Mouse (Mus musculus) left cerebral cortex, postnatal 25 days (tissue): ENCODE results near the gene Gm4756. TPM values are rescaled to one million over a fixed set of nuclear protein-coding genes. Genes with fewer than 3 reads are reported as not detected.
"Not testable (repeated sequence)": the region's sequence is repeated elsewhere in the genome, so short reads cannot be mapped to it uniquely, and the experiment has no call there.

Experiments used
- DNase-seq, 2 experiments: peaks; one replicate each; pipeline ENCODE4 v3.0.0; 2022; ENCODE audit warnings: low spot score in 2 of 2, mixed read lengths in 1 of 2
- intact Hi-C: fragments of 180-260 bp; cut with DNase I; formaldehyde crosslinking; loops from one replicate; pipeline ENCODE4 v1.15.1; 2025
- total RNA-seq, 2 experiments: library from RNA; stranded (reverse); gene quantifications; 2 replicates each; pipeline ENCODE4 v1.2.3; 2021

Gene Gm4756
- not detected for total RNA-seq

DNA sequence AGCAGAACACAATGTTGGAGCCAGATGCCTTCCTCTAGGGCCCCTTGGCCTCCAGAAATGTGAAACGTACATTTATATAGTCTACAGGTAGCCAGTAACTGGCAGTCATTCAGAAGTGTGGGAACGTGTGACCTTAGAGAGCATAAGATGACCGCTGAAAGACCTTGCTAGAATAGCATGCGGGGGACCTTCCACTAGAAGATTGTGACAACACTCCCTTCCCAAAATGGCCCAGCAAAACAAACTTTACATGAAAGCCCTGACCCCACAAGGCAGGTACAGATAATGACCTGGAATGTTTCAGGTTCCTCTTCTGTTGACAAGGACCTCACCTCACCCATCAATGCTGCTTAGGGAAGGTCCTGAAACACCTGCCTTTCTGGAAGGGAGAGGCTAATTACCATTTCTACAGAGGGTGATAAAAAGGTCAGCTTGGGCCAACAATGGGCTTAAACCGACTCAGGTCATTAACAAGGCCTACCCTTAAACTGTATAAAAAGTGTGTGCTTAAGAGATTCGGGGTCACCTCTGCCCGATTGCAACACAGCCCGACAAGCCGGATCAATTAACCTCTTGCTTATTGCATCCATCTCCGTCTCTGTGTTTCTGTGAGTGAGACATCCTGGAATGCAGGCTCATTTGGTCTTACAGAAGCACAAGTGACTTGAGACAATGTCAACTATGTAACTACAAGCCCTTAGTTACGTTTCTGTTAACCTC is at the start of gene Gm4756:
Gm4756 (minus strand) TSS at position 51 of the 720 bp plus-strand sequence.
- intact Hi-C loops = no loop called here

GRCm38 (mm10) chr12:72694901-72695463 is 45.5 kb upstream of the Gm4756 start:
- DNase-seq = no peak
- intact Hi-C loops = loop anchor here (2.0 to 10.0 kb wide), 4 partner anchors 38 to 280 kb away; no protein-coding TSS in a partner anchor

More for the DNA sequence above, at the start of gene Gm4756:
- no peak for DNase-seq

DNA sequence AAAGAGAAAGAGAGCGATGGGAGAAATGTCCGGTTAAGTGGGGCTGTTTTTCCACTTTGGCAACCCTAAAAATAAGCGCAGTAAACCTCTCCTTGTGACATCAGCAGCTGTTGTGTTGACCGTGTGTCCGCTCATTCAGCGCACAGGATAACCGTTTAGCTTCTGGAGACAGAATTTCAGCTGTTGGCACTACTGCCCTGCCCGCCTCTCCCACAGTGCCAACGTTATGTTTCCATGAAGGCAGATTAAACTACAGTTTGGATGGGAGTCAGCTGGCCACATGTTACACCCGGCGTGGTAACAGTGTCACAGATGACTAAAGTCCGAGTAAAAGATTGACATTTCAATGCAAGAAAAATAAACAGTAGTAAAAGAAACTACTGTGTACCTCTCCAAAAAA is 45.0 kb upstream of the Gm4756 start:
- no peak for DNase-seq
- intact Hi-C loops = loop anchor here (2.0 to 10.0 kb wide), 4 partner anchors 37 to 280 kb away; no protein-coding TSS in a partner anchor

GRCm38 (mm10) chr12:72693895-72694294 is 44.4 kb upstream of the Gm4756 start:
- peak; percentile 14 to 47 for DNase-seq
- intact Hi-C loops = loop anchor here (2.0 to 10.0 kb wide), 4 partner anchors 37 to 281 kb away; no protein-coding TSS in a partner anchor

DNA sequence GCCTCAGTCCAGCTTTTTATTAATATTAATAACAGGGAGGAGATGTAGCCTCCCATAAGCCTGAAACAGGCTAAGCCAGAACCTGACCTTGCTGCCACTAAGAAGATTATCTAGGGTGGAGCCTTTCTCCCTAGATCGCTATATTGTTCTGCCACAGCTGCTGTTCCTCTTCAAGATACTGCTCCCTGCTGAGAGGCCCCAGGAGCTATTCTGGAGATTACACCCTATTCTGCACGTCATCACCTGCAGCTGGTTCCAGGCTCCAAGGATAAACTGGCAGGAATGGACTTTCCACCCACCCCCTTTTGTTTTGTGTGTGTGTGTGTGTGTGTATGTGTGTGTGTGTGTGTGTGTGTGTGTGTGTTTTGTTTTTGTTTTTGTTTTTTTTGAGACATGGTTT is 38.8 kb upstream of the Gm4756 start:
- intact Hi-C loops, DNase-seq: not testable (repeated sequence)

DNA sequence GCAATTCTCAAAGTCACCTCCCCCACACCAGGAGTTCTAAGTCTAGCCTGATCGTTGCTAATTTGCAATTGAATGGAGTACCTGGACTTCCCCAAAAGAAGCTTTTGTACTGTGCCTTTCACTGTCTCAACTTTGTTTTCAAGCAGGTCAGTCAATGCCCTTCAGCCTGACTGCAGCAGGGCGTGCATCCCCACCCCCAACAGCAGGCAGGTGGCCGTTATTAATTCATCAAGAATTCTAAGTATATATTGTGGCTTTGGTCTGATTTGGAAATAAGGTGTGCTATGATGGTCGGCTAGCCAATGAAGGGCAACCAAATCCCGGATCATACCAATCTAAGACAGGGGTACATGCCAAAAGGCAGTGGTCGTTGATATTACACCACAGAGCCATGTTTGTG is 38.3 kb upstream of the Gm4756 start:
- intact Hi-C loops, DNase-seq: not testable (repeated sequence)

DNA sequence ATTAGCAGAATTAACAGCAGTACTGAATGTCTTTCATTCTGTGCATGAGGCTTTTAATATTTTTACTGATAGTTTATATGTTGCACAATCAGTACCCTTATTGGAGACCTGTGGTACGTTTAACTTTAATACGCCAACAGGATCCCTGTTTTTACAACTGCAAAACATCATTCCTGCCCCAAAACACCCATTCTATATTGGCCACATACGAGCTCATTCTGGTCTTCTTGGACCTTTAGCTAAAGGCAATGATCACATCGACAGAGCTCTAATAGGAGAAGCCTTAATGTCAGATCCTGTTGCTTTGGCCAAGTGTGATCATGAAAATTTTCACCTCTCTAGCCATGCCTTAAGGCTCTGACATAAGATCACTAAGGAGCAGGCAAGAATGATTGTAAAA is 37.1 kb upstream of the Gm4756 start:
- DNase-seq, intact Hi-C loops: not testable (repeated sequence)

DNA sequence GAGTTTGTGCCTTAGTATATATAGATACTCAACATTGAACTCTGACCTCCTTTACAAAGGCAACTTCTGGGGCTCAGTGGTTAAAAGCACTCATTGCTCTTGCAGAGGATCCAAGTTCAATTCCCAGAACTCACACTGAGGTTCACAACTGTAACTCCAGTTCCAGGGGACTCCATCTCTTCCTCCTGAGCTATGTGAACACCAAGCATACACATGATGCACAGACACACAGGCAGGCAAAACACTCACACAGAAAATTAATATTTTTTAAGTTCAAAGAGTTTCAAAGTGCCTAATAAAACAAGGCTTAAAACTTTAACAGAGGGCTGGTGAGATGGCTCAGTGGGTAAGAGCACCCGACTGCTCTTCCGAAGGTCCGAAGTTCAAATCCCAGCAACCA is 34.2 kb upstream of the Gm4756 start:
- DNase-seq = no peak
- intact Hi-C loops = no loop called here

- no peak for DNase-seq
- intact Hi-C loops = no loop called here
These were observed 33.2 kb upstream of the Gm4756 start for GRCm38 (mm10) chr12:72682511-72683282.

- intact Hi-C loops = no loop called here
- no peak for DNase-seq
These were observed 32.5 kb upstream of the Gm4756 start for GRCm38 (mm10) chr12:72681919-72682318.

DNA sequence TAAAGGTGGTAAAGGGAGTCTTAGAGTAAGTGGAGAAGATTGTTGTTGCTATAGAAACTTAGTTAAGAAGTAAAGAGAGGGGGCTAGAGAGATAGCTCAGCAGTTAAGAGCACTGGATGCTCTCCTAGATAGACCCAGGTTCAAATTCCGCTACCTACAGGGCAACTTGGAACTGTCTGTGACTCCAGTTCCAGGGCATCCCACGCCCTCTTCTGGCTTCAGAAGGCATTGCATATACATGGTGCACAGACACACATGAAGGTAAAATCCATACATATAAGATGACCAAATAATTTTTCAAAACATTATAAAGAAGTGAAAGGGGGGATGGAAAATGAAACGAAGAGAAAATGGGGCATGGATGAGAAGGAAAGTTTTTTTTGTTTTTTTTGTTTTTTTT is 30.2 kb upstream of the Gm4756 start:
- intact Hi-C loops = no loop called here
- no peak for DNase-seq

DNA sequence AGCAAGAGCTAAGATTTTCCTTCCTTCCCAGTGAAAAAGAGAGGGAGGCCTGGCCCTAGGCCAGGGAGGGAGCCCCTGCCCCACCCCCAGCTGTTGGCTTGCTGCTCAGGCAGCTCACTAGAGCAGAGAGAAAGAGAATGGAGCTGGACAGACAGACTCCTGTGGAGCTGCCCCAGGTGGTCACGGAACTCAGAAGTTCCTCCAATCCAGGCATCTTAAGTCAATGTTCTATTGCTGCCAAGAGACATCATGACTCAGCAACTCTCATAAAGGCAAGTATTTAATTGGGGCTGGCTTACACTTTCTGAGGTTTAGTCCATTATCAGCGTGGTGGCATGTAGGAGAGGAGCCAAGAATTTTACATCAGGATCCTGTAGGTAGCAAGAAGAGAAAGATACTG is 25.4 kb upstream of the Gm4756 start:
- intact Hi-C loops = no loop called here
- peak in 1 of 2 experiments; percentile 14 for DNase-seq

GRCm38 (mm10) chr12:72674079-72674797 is 24.8 kb upstream of the Gm4756 start:
- intact Hi-C loops = no loop called here
- no peak for DNase-seq

- DNase-seq = no peak
- intact Hi-C loops = no loop called here
These were observed 22.2 kb upstream of the Gm4756 start for GRCm38 (mm10) chr12:72671516-72672135.

DNA sequence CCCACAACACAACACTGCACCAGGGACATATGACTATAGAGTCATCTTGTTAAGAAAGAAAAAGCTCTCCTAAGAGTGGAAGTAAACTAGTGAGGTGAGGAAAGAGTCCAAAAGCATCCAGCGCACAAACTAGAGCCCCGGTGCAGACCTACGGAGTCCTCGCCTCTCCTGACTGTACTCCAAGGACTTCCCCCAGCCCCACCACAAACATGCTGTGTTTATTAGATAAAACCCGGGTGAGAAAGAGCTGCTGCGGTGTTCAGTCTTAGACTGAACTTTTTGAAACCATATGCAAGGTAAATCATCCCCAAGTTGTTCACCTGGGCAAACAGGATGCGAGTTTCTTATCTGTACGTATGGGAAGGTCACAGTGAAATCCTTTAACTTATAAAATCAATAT is 21.5 kb upstream of the Gm4756 start:
- intact Hi-C loops = no loop called here

DNA sequence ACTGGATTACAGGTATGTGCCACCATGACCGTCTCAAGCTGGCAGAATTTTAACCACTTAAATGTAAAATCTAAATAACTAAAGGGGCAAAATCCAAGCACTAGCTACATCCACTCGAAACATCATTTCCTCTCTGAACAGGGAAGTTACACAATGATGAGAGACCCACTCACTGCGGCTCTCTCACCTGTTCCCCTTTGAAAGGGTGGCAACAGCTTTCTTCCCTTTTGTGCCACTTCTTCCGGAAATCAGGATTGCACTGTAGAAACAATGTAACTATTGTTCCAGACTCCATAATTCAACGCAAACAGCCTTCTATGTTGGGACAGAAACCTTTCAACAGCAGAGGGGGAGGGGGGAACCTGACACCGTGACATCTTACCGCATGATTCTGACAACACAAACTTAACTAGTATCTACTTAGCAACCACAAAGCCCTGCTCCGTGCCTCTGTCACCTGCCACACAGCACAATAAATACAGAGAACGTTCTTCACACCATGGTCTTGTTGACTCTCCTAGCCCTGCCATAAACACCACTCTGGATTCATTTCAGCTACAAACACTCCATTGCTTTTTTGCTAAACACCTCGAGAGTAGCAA is 18.5 kb upstream of the Gm4756 start:
- intact Hi-C loops = loop anchor here (10.0 kb wide), 1 partner anchor 583 kb away; the partner anchor contains the start of genes Jkamp and L3hypdh
- DNase-seq = no peak

More for the DNA sequence above, 21.5 kb upstream of the Gm4756 start:
- no peak for DNase-seq

DNA sequence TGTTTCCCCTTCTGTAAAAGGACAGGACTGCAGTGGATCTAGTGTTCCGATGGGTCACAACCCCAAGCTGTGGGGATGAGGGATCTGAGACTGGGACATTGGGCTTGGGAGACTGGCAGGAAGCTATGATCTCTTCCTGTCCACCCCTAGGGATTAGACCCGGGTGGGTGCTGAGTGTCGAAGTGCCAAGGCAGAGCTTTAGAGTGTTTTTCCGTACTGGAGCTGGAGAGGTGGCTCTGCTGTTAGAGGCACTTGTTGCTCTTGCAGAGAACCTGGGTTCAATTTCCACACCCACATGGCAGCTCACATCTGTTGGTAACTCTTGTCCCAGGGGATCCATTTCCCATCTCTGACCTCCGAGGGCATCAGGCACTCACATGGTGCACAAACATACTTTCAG is 16.6 kb upstream of the Gm4756 start:
- DNase-seq = no peak
- intact Hi-C loops = loop anchor here (10.0 kb wide), 1 partner anchor 581 kb away; the partner anchor contains the start of genes Jkamp and L3hypdh

DNA sequence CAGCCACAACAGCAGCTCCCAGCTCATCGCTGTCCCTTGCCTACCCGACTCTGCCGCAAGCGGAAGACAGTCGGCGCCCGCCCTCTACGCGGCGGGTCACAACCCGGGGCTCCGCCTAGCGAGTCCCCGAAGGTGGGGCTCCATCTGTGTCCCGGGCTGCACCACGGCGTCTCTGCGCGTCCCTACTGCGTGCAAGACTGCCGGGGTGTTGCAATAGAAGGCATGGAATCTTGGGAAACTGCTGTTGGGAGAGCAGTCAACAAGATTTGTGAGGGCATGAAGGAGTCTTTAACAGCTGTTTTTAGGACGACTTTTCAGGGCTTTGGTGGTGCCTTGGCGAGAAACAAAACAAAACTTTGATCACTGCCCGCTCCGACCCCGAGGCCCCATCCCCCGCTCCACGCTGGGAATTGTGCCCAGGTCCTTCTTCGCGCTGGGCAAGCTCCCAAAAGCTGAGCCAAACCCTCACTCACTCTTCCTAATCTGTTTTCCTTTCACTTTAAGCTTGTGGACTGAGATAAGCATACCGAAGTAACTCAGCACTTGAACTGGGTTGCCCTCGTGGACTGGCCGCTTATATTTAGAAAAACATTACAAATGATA is 15.4 kb upstream of the Gm4756 start, which contains the start of gene Dhrs7:
Dhrs7 (minus strand) TSS at position 175 of the 603 bp plus-strand sequence.
- intact Hi-C loops = loop anchor here (5.0 to 10.0 kb wide), 2 partner anchors 128 to 580 kb away; partner anchors contain the start of genes Jkamp, L3hypdh and Pcnx4
- DNase-seq = peak; percentile 76 to 85
